Mouse (Mus musculus) forebrain, embryonic 12.5 days (tissue): Measurements from ENCODE around the gene Treml4. TPM values are rescaled to one million over a fixed set of nuclear protein-coding genes. Genes with fewer than 3 reads are reported as not detected.
"Not testable (repeated sequence)": the region's sequence is repeated elsewhere in the genome, so short reads cannot be mapped to it uniquely, and the experiment has no call there.

ENCODE experiments used
- ATAC-seq: fragments of 200-750 bp; cut with Nextera tagmentation; 2 replicates; pipeline ENCODE4 v1.8.0; 2017; ENCODE audit warnings: moderate TSS enrichment; ENCODE audit not compliant: low FRiP score
- H3K27ac ChIP-seq: fragments of 300-500 bp; sonication (generic); 2 replicates; pipeline ENCODE4 v1.5.1; 2016; ENCODE audit warnings: mild to moderate bottlenecking
- H3K27me3 ChIP-seq: fragments of 300-500 bp; sonication (generic); 2 replicates; pipeline ENCODE4 v1.6.1; 2016; ENCODE audit warnings: mild to moderate bottlenecking
- H3K36me3 ChIP-seq: fragments of 300-500 bp; sonication (generic); replicated peaks from 2 replicates; pipeline ENCODE4 v1.6.1; 2016; ENCODE audit warnings: mild to moderate bottlenecking
- H3K4me1 ChIP-seq: fragments of 300-500 bp; sonication (generic); 2 replicates; pipeline ENCODE4 v1.6.1; 2016
- H3K4me2 ChIP-seq: fragments of 300-500 bp; sonication (generic); 2 replicates; pipeline ENCODE4 v1.6.1; 2016; ENCODE audit warnings: mild to moderate bottlenecking, moderate library complexity
- H3K4me3 ChIP-seq: fragments of 300-500 bp; sonication (generic); replicated peaks from 2 replicates; pipeline ENCODE4 v1.5.1; 2016; ENCODE audit warnings: mild to moderate bottlenecking
- H3K9ac ChIP-seq: fragments of 300-500 bp; sonication (generic); 2 replicates; pipeline ENCODE4 v1.6.1; 2016; ENCODE audit warnings: mild to moderate bottlenecking
- H3K9me3 ChIP-seq: fragments of 300-500 bp; sonication (generic); 2 replicates; pipeline ENCODE4 v1.6.1; 2016
- WGBS: fragments of 180-500 bp; shearing (Covaris S2); methylation state at CpG from one replicate; pipeline ENCODE4 v1.1.7; 2016; 5-methylcytosine and 5-hydroxymethylcytosine counted together
- polyA plus RNA-seq: library from polyadenylated mRNA; unstranded; fragments of >200 nt; fragmentation: Nextera tagmentation; extraction: Ambion mirVana; gene quantifications from 2 replicates; pipeline ENCODE4 v1.2.1, GENCODE M21; 2016

Gene Treml4
- polyA plus RNA-seq, 1 experiment from 2014 or later = 0.41 TPM

- Histone ChIP-seq H3K4me3 (no peak overlapping the region), H3K36me3 (no peaks in the 10 kb centered on the region), H3K27me3 (no peaks in the 10 kb centered on the region), H3K9me3 (no peaks in the 10 kb centered on the region), H3K27ac (no peak overlapping the region), H3K9ac (no peak overlapping the region), H3K4me1 (no peaks in the 10 kb centered on the region), H3K4me2 (no peak overlapping the region)
- 88% methylated on average over 2 of the region's 2 CpGs for WGBS
- no peak for ATAC-seq
Observed at GRCm38 (mm10) chr17:48312124-48312523, 48.0 kb downstream of the Treml4 start.

GRCm38 (mm10) chr17:48315905-48316579 is 51.9 kb downstream of the Treml4 start, which contains the start of gene B430306N03Rik:
B430306N03Rik (plus strand) TSS chr17:48316141.
- H3K36me3 ChIP-seq, H3K9me3 ChIP-seq, H3K27me3 ChIP-seq, H3K4me1 ChIP-seq, H3K4me2 ChIP-seq, H3K9ac ChIP-seq, H3K27ac ChIP-seq, H3K4me3 ChIP-seq, ATAC-seq: not testable (repeated sequence)
- WGBS = 89% methylated on average over 3 of the region's 3 CpGs

GRCm38 (mm10) chr17:48318686-48319085 is 54.6 kb downstream of the Treml4 start:
- Histone ChIP-seq H3K9ac (no peak overlapping the region), H3K27me3 (no peaks in the 10 kb centered on the region), H3K36me3 (no peaks in the 10 kb centered on the region), H3K4me1 (no peaks in the 10 kb centered on the region), H3K27ac (no peak overlapping the region), H3K4me2 (no peak overlapping the region), H3K4me3 (no peak overlapping the region), H3K9me3 (no peaks in the 10 kb centered on the region)
- no peak for ATAC-seq
- 81% methylated on average over 1 of the region's 1 CpGs for WGBS

GRCm38 (mm10) chr17:48321279-48321678 is 57.2 kb downstream of the Treml4 start:
- 82% methylated on average over 2 of the region's 2 CpGs for WGBS
- Histone ChIP-seq H3K9ac (no peak overlapping the region), H3K4me3 (no peak overlapping the region), H3K27ac (no peak overlapping the region), H3K27me3 (no peaks in the 10 kb centered on the region), H3K36me3 (no peaks in the 10 kb centered on the region), H3K4me1 (no peaks in the 10 kb centered on the region), H3K4me2 (no peak overlapping the region), H3K9me3 (no peaks in the 10 kb centered on the region)
- no peak for ATAC-seq

- Histone ChIP-seq H3K4me3 (no peak overlapping the region), H3K27ac (no peak overlapping the region), H3K4me1 (no peaks in the 10 kb centered on the region), H3K4me2 (no peak overlapping the region), H3K9me3 (no peaks in the 10 kb centered on the region), H3K27me3 (no peaks in the 10 kb centered on the region), H3K36me3 (no peaks in the 10 kb centered on the region), H3K9ac (no peak overlapping the region)
- no peak for ATAC-seq
- 63% methylated on average over 3 of the region's 3 CpGs for WGBS
Observed at GRCm38 (mm10) chr17:48323236-48323635, 59.1 kb downstream of the Treml4 start.

GRCm38 (mm10) chr17:48324258-48324657 is 60.2 kb downstream of the Treml4 start:
- H3K27ac ChIP-seq = no peak overlapping the region
- WGBS = 93% methylated on average over 5 of the region's 5 CpGs
- no peak overlapping the region for H3K4me2 ChIP-seq
- H3K9me3 ChIP-seq = no peaks in the 10 kb centered on the region
- no peaks in the 10 kb centered on the region for H3K4me1 ChIP-seq
- H3K9ac ChIP-seq = no peak overlapping the region
- H3K36me3 ChIP-seq = no peaks in the 10 kb centered on the region
- ATAC-seq = no peak
- no peak overlapping the region for H3K4me3 ChIP-seq
- no peaks in the 10 kb centered on the region for H3K27me3 ChIP-seq

Other genes with a start within 250 kb of the Treml4 start
- gene 1700122O11Rik, start 226.0 kb upstream of the Treml4 start, polyA plus RNA-seq = not detected in 2 replicates
- not detected in 2 replicates for gene 1700067P10Rik, start 175.0 kb upstream of the Treml4 start, polyA plus RNA-seq
- gene 9830107B12Rik, start 118.0 kb upstream of the Treml4 start, polyA plus RNA-seq = not detected in 2 replicates
- gene A530064D06Rik, start 97.0 kb upstream of the Treml4 start, polyA plus RNA-seq = not detected in 2 replicates
- 0.09 TPM in 1 of 2 replicates, not detected in the other for gene Trem1, start 31.5 kb upstream of the Treml4 start, polyA plus RNA-seq
- not detected in 2 replicates for gene Trem3, start 16.5 kb upstream of the Treml4 start, polyA plus RNA-seq
- 0.11 and 0.23 TPM in 2 replicates for gene Treml2, start 35.2 kb downstream of the Treml4 start, polyA plus RNA-seq
- 0.13 TPM in 1 of 2 replicates, not detected in the other for gene B430306N03Rik, start 51.8 kb downstream of the Treml4 start, polyA plus RNA-seq
- gene Trem2, start 82.1 kb downstream of the Treml4 start, polyA plus RNA-seq = 2.4 TPM in 2 replicates
- 0.97 and 1.2 TPM in 2 replicates for gene Treml1, start 95.6 kb downstream of the Treml4 start, polyA plus RNA-seq
- 20.7 and 23.4 TPM in 2 replicates for gene Nfya, start 145.6 kb downstream of the Treml4 start, polyA plus RNA-seq
- 82.8 and 87.4 TPM in 2 replicates for gene Oard1, start 145.7 kb downstream of the Treml4 start, polyA plus RNA-seq
- 0.65 and 0.82 TPM in 2 replicates for gene Apobec2, start 168.6 kb downstream of the Treml4 start, polyA plus RNA-seq
- 1.2 and 1.5 TPM in 2 replicates for gene Tspo2, start 187.2 kb downstream of the Treml4 start, polyA plus RNA-seq
- 0.10 and 0.18 TPM in 2 replicates for gene Unc5cl, start 190.6 kb downstream of the Treml4 start, polyA plus RNA-seq